Mouse (Mus musculus): ENCODE results near the gene Tmem179b.

Gene Tmem179b

GRCm38 (mm10) chr19:8757471-8757998 lies 16.7 kb downstream of the Tmem179b start:
- Histone ChIP-seq H3K36me3 (ENCODE audit: control insufficient read depth, insufficient read depth, low read length, poor library complexity, severe bottlenecking) (peaks cover 1% of the 10 kb centered on the region; the same call in 1 of the 2 replicates), H3K27me3 (ENCODE audit: control insufficient read depth, insufficient read depth, low read length, poor library complexity, severe bottlenecking) (no peaks in the 10 kb centered on the region)
- DNase-seq (ENCODE audit: low read depth, low spot score) = no peak

- peaks cover 1% of the 10 kb centered on the region; the same call in 1 of the 2 replicates for H3K36me3 ChIP-seq (ENCODE audit: control insufficient read depth, insufficient read depth, low read length, poor library complexity, severe bottlenecking)
- peak; percentile 97 for DNase-seq (ENCODE audit: low read depth, low spot score)
- H3K27me3 ChIP-seq (ENCODE audit: control insufficient read depth, insufficient read depth, low read length, poor library complexity, severe bottlenecking) = no peaks in the 10 kb centered on the region
These were observed 17.5 kb downstream of the Tmem179b start, which contains the start of gene Nxf1 for GRCm38 (mm10) chr19:8756635-8757387. Nxf1 (plus strand) TSS chr19:8757073.

GRCm38 (mm10) chr19:8755652-8756051 lies 18.6 kb downstream of the Tmem179b start:
- DNase-seq (ENCODE audit: low read depth, low spot score) = no peak
- H3K27me3 ChIP-seq (ENCODE audit: control insufficient read depth, insufficient read depth, low read length, poor library complexity, severe bottlenecking) = no peaks in the 10 kb centered on the region
- peaks cover 3% of the 10 kb centered on the region for H3K36me3 ChIP-seq (ENCODE audit: control insufficient read depth, insufficient read depth, low read length, poor library complexity, severe bottlenecking)

GRCm38 (mm10) chr19:8747368-8747767 lies 26.9 kb downstream of the Tmem179b start:
- Histone ChIP-seq H3K36me3 (ENCODE audit: control insufficient read depth, insufficient read depth, low read length, poor library complexity, severe bottlenecking) (peaks cover 29% of the 10 kb centered on the region), H3K27me3 (ENCODE audit: control insufficient read depth, insufficient read depth, low read length, poor library complexity, severe bottlenecking) (no peaks in the 10 kb centered on the region)
- DNase-seq (ENCODE audit: low read depth, low spot score) = peak; percentile 29

GRCm38 (mm10) chr19:8745382-8745781 lies 28.9 kb downstream of the Tmem179b start:
- H3K36me3 ChIP-seq (ENCODE audit: control insufficient read depth, insufficient read depth, low read length, poor library complexity, severe bottlenecking) = peaks cover 28% of the 10 kb centered on the region
- no peaks in the 10 kb centered on the region for H3K27me3 ChIP-seq (ENCODE audit: control insufficient read depth, insufficient read depth, low read length, poor library complexity, severe bottlenecking)
- DNase-seq (ENCODE audit: low read depth, low spot score) = no peak

- Histone ChIP-seq H3K36me3 (ENCODE audit: control insufficient read depth, insufficient read depth, low read length, poor library complexity, severe bottlenecking) (peaks cover 24% of the 10 kb centered on the region; the same call in 1 of the 2 replicates), H3K27me3 (ENCODE audit: control insufficient read depth, insufficient read depth, low read length, poor library complexity, severe bottlenecking) (no peaks in the 10 kb centered on the region)
- DNase-seq (ENCODE audit: low read depth, low spot score) = no peak
These were observed 32.1 kb downstream of the Tmem179b start for GRCm38 (mm10) chr19:8742176-8742575.

- Histone ChIP-seq H3K27me3 (ENCODE audit: control insufficient read depth, insufficient read depth, low read length, poor library complexity, severe bottlenecking) (no peaks in the 10 kb centered on the region), H3K36me3 (ENCODE audit: control insufficient read depth, insufficient read depth, low read length, poor library complexity, severe bottlenecking) (peaks cover 24% of the 10 kb centered on the region; the same call in 1 of the 2 replicates)
- peak; percentile 97 for DNase-seq (ENCODE audit: low read depth, low spot score)
These were observed 32.9 kb downstream of the Tmem179b start, which contains the start of gene Stx5a for GRCm38 (mm10) chr19:8741243-8741869. Stx5a (plus strand) TSS chr19:8741413.

- no peaks in the 10 kb centered on the region for H3K27me3 ChIP-seq (ENCODE audit: control insufficient read depth, insufficient read depth, low read length, poor library complexity, severe bottlenecking)
- DNase-seq (ENCODE audit: low read depth, low spot score) = no peak
- peaks cover 23% of the 10 kb centered on the region; the same call in 1 of the 2 replicates for H3K36me3 ChIP-seq (ENCODE audit: control insufficient read depth, insufficient read depth, low read length, poor library complexity, severe bottlenecking)
These were observed 33.7 kb downstream of the Tmem179b start, which contains the start of gene 1700092M07Rik for GRCm38 (mm10) chr19:8740603-8741002. 1700092M07Rik (plus strand) TSS chr19:8740718.

GRCm38 (mm10) chr19:8739646-8740045 lies 34.6 kb downstream of the Tmem179b start:
- Histone ChIP-seq H3K36me3 (ENCODE audit: control insufficient read depth, insufficient read depth, low read length, poor library complexity, severe bottlenecking) (peaks cover 17% of the 10 kb centered on the region; the same call in 1 of the 2 replicates), H3K27me3 (ENCODE audit: control insufficient read depth, insufficient read depth, low read length, poor library complexity, severe bottlenecking) (no peaks in the 10 kb centered on the region)
- no peak for DNase-seq (ENCODE audit: low read depth, low spot score)

GRCm38 (mm10) chr19:8738911-8739310 lies 35.4 kb downstream of the Tmem179b start:
- no peak for DNase-seq (ENCODE audit: low read depth, low spot score)
- H3K36me3 ChIP-seq (ENCODE audit: control insufficient read depth, insufficient read depth, low read length, poor library complexity, severe bottlenecking) = peaks cover 15% of the 10 kb centered on the region; the same call in 1 of the 2 replicates

GRCm38 (mm10) chr19:8736160-8736467 lies 38.2 kb downstream of the Tmem179b start:
- no peaks in the 10 kb centered on the region for H3K27me3 ChIP-seq (ENCODE audit: control insufficient read depth, insufficient read depth, low read length, poor library complexity, severe bottlenecking)
- no peak for DNase-seq (ENCODE audit: low read depth, low spot score)
- H3K36me3 ChIP-seq (ENCODE audit: control insufficient read depth, insufficient read depth, low read length, poor library complexity, severe bottlenecking) = peaks cover 13% of the 10 kb centered on the region; the same call in 1 of the 2 replicates

More at GRCm38 (mm10) chr19:8738911-8739310, 35.4 kb downstream of the Tmem179b start:
- no peaks in the 10 kb centered on the region for H3K27me3 ChIP-seq (ENCODE audit: control insufficient read depth, insufficient read depth, low read length, poor library complexity, severe bottlenecking)

GRCm38 (mm10) chr19:8735389-8736159 lies 38.7 kb downstream of the Tmem179b start, which contains the start of gene Wdr74:
Wdr74 (plus strand) TSS chr19:8735827.
- peaks cover 13% of the 10 kb centered on the region; the same call in 1 of the 2 replicates for H3K36me3 ChIP-seq (ENCODE audit: control insufficient read depth, insufficient read depth, low read length, poor library complexity, severe bottlenecking)
- DNase-seq (ENCODE audit: low read depth, low spot score) = peak; percentile 91

GRCm38 (mm10) chr19:8734334-8734733 lies 39.9 kb downstream of the Tmem179b start:
- no peak for DNase-seq (ENCODE audit: low read depth, low spot score)
- no peaks in the 10 kb centered on the region for H3K27me3 ChIP-seq (ENCODE audit: control insufficient read depth, insufficient read depth, low read length, poor library complexity, severe bottlenecking)
- peaks cover 4% of the 10 kb centered on the region; the same call in 1 of the 2 replicates for H3K36me3 ChIP-seq (ENCODE audit: control insufficient read depth, insufficient read depth, low read length, poor library complexity, severe bottlenecking)

More at GRCm38 (mm10) chr19:8735389-8736159, 38.7 kb downstream of the Tmem179b start, which contains the start of gene Wdr74:
- no peaks in the 10 kb centered on the region for H3K27me3 ChIP-seq (ENCODE audit: control insufficient read depth, insufficient read depth, low read length, poor library complexity, severe bottlenecking)
